Mouse (Mus musculus) stomach, embryonic 16.5 days (tissue): ENCODE results near the gene 6430550D23Rik. TPM values are rescaled to one million over a fixed set of nuclear protein-coding genes. Genes with fewer than 3 reads are reported as not detected.

Experiments
- ATAC-seq: fragments of 200-750 bp; cut with Nextera tagmentation; 2 replicates; pipeline ENCODE4 v1.8.0; 2017; ENCODE audit warnings: moderate number of reproducible peaks, moderate TSS enrichment; ENCODE audit not compliant: insufficient read depth, low FRiP score
- H3K27ac ChIP-seq: fragments of 300-500 bp; sonication (generic); 2 replicates; pipeline ENCODE4 v1.5.1; 2014; ENCODE audit warnings: low read length
- H3K27me3 ChIP-seq: fragments of 300-500 bp; sonication (generic); 2 replicates; pipeline ENCODE4 v1.6.1; 2014; ENCODE audit warnings: low read length, control low read depth, mixed read lengths; ENCODE audit not compliant: control insufficient read depth, insufficient read depth
- H3K36me3 ChIP-seq: fragments of 300-500 bp; sonication (generic); 2 replicates; pipeline ENCODE4 v1.6.1; 2014; ENCODE audit warnings: low read length; ENCODE audit not compliant: control insufficient read depth, insufficient read depth
- H3K4me1 ChIP-seq: fragments of 300-500 bp; sonication (generic); 2 replicates; pipeline ENCODE4 v1.6.1; 2014; ENCODE audit warnings: low read length, control low read depth, mixed read lengths; ENCODE audit not compliant: control insufficient read depth, insufficient read depth
- H3K4me2 ChIP-seq: fragments of 300-500 bp; sonication (generic); 2 replicates; pipeline ENCODE4 v1.6.1; 2014; ENCODE audit warnings: low read depth, low read length, mixed read lengths
- H3K4me3 ChIP-seq: fragments of 300-500 bp; sonication (generic); replicated peaks from 2 replicates; pipeline ENCODE4 v1.5.1; 2014; ENCODE audit warnings: mild to moderate bottlenecking, low read length
- H3K9ac ChIP-seq: fragments of 300-500 bp; sonication (generic); 2 replicates; pipeline ENCODE4 v1.6.1; 2014; ENCODE audit warnings: low read length
- H3K9me3 ChIP-seq: fragments of 300-500 bp; sonication (generic); replicated peaks from 2 replicates; pipeline ENCODE4 v1.6.1; 2016; ENCODE audit warnings: low read length, control low read depth; ENCODE audit not compliant: control insufficient read depth
- whole genome bisulfite sequencing: fragments of 180-500 bp; shearing (Covaris S2); extraction: QIAGEN DNeasy Blood & Tissue Kit; methylation state at CpG from one replicate; pipeline ENCODE4 v1.1.7; 2014; 5-methylcytosine and 5-hydroxymethylcytosine counted together
- polyA plus RNA-seq: library from polyadenylated mRNA; unstranded; fragments of >200 nt; fragmentation: Nextera tagmentation; extraction: Ambion mirVana; gene quantifications from 2 replicates; pipeline ENCODE4 v1.2.1, GENCODE M21; 2015

6430550D23Rik gene
- polyA plus RNA-seq, 1 experiment from 2014 or later = 1.7 TPM

- Histone ChIP-seq H3K9ac (no peak overlapping the region), H3K27me3 (no peaks in the 10 kb centered on the region), H3K27ac (no peak overlapping the region), H3K9me3 (no peaks in the 10 kb centered on the region), H3K4me1 (0 out of 2 replicates have a peak, but pooled peaks cover 4% of the 10 kb centered on the region), H3K4me3 (no peak overlapping the region), H3K4me2 (no peak overlapping the region), H3K36me3 (no peaks in the 10 kb centered on the region; the same call in 1 of the 2 replicates)
- no peak for ATAC-seq
- 87% methylated on average over 4 of the region's 4 CpGs for WGBS
These were observed 2.4 kb downstream of the 6430550D23Rik start for GRCm38 (mm10) chr2:156005393-156005792.

GRCm38 (mm10) chr2:155991863-155992321 is 15.9 kb downstream of the 6430550D23Rik start:
- Histone ChIP-seq H3K27me3 (no peaks in the 10 kb centered on the region), H3K4me3 (no peak overlapping the region), H3K27ac (no peak overlapping the region), H3K36me3 (peaks cover 5% of the 10 kb centered on the region; the same call in 1 of the 2 replicates), H3K9ac (0 out of 2 replicates have a peak overlapping the region, but pooled peaks have one; percentile 22), H3K9me3 (no peaks in the 10 kb centered on the region), H3K4me1 (no peaks in the 10 kb centered on the region), H3K4me2 (no peak overlapping the region)
- 73% methylated on average over 14 of the region's 14 CpGs for WGBS
- ATAC-seq = peak; percentile 61; the same call in 1 of the 2 replicates

- H3K4me3 ChIP-seq = no peak overlapping the region
- no peak overlapping the region for H3K4me2 ChIP-seq
- H3K36me3 ChIP-seq = peaks cover 10% of the 10 kb centered on the region
- no peak overlapping the region for H3K9ac ChIP-seq
- no peak overlapping the region for H3K27ac ChIP-seq
- WGBS = 92% methylated on average over 10 of the region's 10 CpGs
- ATAC-seq = no peak
- H3K4me1 ChIP-seq = no peaks in the 10 kb centered on the region
- H3K9me3 ChIP-seq = no peaks in the 10 kb centered on the region
- no peaks in the 10 kb centered on the region for H3K27me3 ChIP-seq
These were observed 16.6 kb downstream of the 6430550D23Rik start for GRCm38 (mm10) chr2:155991151-155991550.

- no peak overlapping the region for H3K9ac ChIP-seq
- no peaks in the 10 kb centered on the region for H3K27me3 ChIP-seq
- H3K4me3 ChIP-seq = no peak overlapping the region
- no peak overlapping the region for H3K4me2 ChIP-seq
- H3K36me3 ChIP-seq = peaks cover 23% of the 10 kb centered on the region
- H3K4me1 ChIP-seq = no peaks in the 10 kb centered on the region
- 0 out of 2 replicates have a peak, but pooled peaks have one; percentile 51 for ATAC-seq
- 68% methylated on average over 4 of the region's 4 CpGs for WGBS
- no peaks in the 10 kb centered on the region for H3K9me3 ChIP-seq
- H3K27ac ChIP-seq = no peak overlapping the region
These were observed 18.7 kb downstream of the 6430550D23Rik start for GRCm38 (mm10) chr2:155989085-155989484.

GRCm38 (mm10) chr2:155987131-155987530 is 20.6 kb downstream of the 6430550D23Rik start:
- Histone ChIP-seq H3K4me3 (no peak overlapping the region), H3K4me2 (no peak overlapping the region), H3K9ac (no peak overlapping the region), H3K27ac (no peak overlapping the region), H3K36me3 (peaks cover 30% of the 10 kb centered on the region), H3K27me3 (no peaks in the 10 kb centered on the region), H3K4me1 (no peaks in the 10 kb centered on the region), H3K9me3 (no peaks in the 10 kb centered on the region)
- 98% methylated on average over 6 of the region's 6 CpGs for WGBS
- ATAC-seq = no peak

GRCm38 (mm10) chr2:155985776-155986175 is 22.0 kb downstream of the 6430550D23Rik start:
- no peak for ATAC-seq
- Histone ChIP-seq H3K36me3 (peaks cover 41% of the 10 kb centered on the region), H3K9ac (no peak overlapping the region), H3K9me3 (no peaks in the 10 kb centered on the region), H3K27me3 (no peaks in the 10 kb centered on the region), H3K4me2 (no peak overlapping the region), H3K27ac (no peak overlapping the region), H3K4me3 (no peak overlapping the region), H3K4me1 (no peaks in the 10 kb centered on the region)
- WGBS = 91% methylated on average over 7 of the region's 7 CpGs

GRCm38 (mm10) chr2:155979328-155979991 is 28.3 kb downstream of the 6430550D23Rik start:
- no peaks in the 10 kb centered on the region for H3K27me3 ChIP-seq
- H3K27ac ChIP-seq = no peak overlapping the region; the same call in 1 of the 2 replicates
- H3K36me3 ChIP-seq = peaks cover 27% of the 10 kb centered on the region
- H3K9ac ChIP-seq = no peak overlapping the region
- no peaks in the 10 kb centered on the region for H3K4me1 ChIP-seq
- no peak overlapping the region for H3K4me3 ChIP-seq
- no peaks in the 10 kb centered on the region for H3K9me3 ChIP-seq
- H3K4me2 ChIP-seq = no peak overlapping the region
- 72% methylated on average over 5 of the region's 5 CpGs for WGBS
- no peak for ATAC-seq

- peaks cover 25% of the 10 kb centered on the region for H3K36me3 ChIP-seq
- WGBS = 77% methylated on average over 14 of the region's 14 CpGs
These were observed 33.6 kb downstream of the 6430550D23Rik start for GRCm38 (mm10) chr2:155974087-155974731.

GRCm38 (mm10) chr2:155973348-155973747 is 34.4 kb downstream of the 6430550D23Rik start:
- ATAC-seq = no peak
- Histone ChIP-seq H3K9me3 (no peaks in the 10 kb centered on the region), H3K27me3 (no peaks in the 10 kb centered on the region), H3K27ac (no peak overlapping the region), H3K4me2 (no peak overlapping the region), H3K4me1 (no peaks in the 10 kb centered on the region), H3K36me3 (peaks cover 25% of the 10 kb centered on the region), H3K4me3 (no peak overlapping the region), H3K9ac (no peak overlapping the region)
- WGBS = 75% methylated on average over 6 of the region's 6 CpGs

More at GRCm38 (mm10) chr2:155974087-155974731, 33.6 kb downstream of the 6430550D23Rik start:
- Histone ChIP-seq H3K9ac (no peak overlapping the region), H3K27ac (no peak overlapping the region), H3K4me3 (no peak overlapping the region), H3K27me3 (no peaks in the 10 kb centered on the region), H3K4me2 (no peak overlapping the region), H3K4me1 (no peaks in the 10 kb centered on the region), H3K9me3 (no peaks in the 10 kb centered on the region)
- no peak for ATAC-seq
